Mouse (Mus musculus) stomach, embryonic 14.5 days (tissue): ENCODE measurements around the gene Gm5538. TPM values are rescaled to one million over a fixed set of nuclear protein-coding genes. Genes with fewer than 3 reads are reported as not detected.

Experiments
- ATAC-seq: fragments of 200-750 bp; cut with Nextera tagmentation; 2 replicates; pipeline ENCODE4 v1.8.0; 2017; ENCODE audit warnings: low read depth, moderate TSS enrichment; ENCODE audit not compliant: insufficient number of reproducible peaks, insufficient read depth, low FRiP score
- H3K27ac ChIP-seq: fragments of 300-500 bp; sonication (generic); 2 replicates; pipeline ENCODE4 v1.5.1; 2014; ENCODE audit warnings: mild to moderate bottlenecking, low read length, moderate library complexity, mixed read lengths
- H3K27me3 ChIP-seq: fragments of 300-500 bp; sonication (generic); 2 replicates; pipeline ENCODE4 v1.6.1; 2014; ENCODE audit warnings: low read length, control low read depth, mixed read lengths; ENCODE audit not compliant: control insufficient read depth, insufficient read depth
- H3K36me3 ChIP-seq: fragments of 300-500 bp; sonication (generic); 2 replicates; pipeline ENCODE4 v1.6.1; 2014; ENCODE audit warnings: mild to moderate bottlenecking, control low read depth, low read length, moderate library complexity, mixed read lengths; ENCODE audit not compliant: control insufficient read depth, insufficient read depth
- H3K4me1 ChIP-seq: fragments of 300-500 bp; sonication (generic); 2 replicates; pipeline ENCODE4 v1.6.1; 2014; ENCODE audit warnings: low read length, control low read depth, mixed read lengths; ENCODE audit not compliant: control insufficient read depth, insufficient read depth
- H3K4me2 ChIP-seq: fragments of 300-500 bp; sonication (generic); replicated peaks from 2 replicates; pipeline ENCODE4 v1.6.1; 2014; ENCODE audit warnings: low read depth, low read length, control low read depth
- H3K4me3 ChIP-seq: fragments of 300-500 bp; sonication (generic); 2 replicates; pipeline ENCODE4 v1.5.1; 2014; ENCODE audit warnings: low read depth, low read length, control low read depth
- H3K9ac ChIP-seq: fragments of 300-500 bp; sonication (generic); replicated peaks from 2 replicates; pipeline ENCODE4 v1.6.1; 2014; ENCODE audit warnings: low read depth, mild to moderate bottlenecking, control low read depth, low read length, moderate library complexity, mixed read lengths
- H3K9me3 ChIP-seq: fragments of 300-500 bp; sonication (generic); 2 replicates; pipeline ENCODE4 v1.6.1; 2016; ENCODE audit warnings: low read depth, low read length, control low read depth; ENCODE audit not compliant: control insufficient read depth
- WGBS: fragments of 180-500 bp; shearing (Covaris S2); extraction: QIAGEN DNeasy Blood & Tissue Kit; methylation state at CpG from one replicate; pipeline ENCODE4 v1.1.7; 2014; 5-methylcytosine and 5-hydroxymethylcytosine counted together
- polyA plus RNA-seq: library from polyadenylated mRNA; unstranded; fragments of >200 nt; fragmentation: Nextera tagmentation; extraction: Ambion mirVana; gene quantifications from 2 replicates; pipeline ENCODE4 v1.2.1, GENCODE M21; 2014

The Gm5538 gene
- not detected in 2 replicates for polyA plus RNA-seq

- no peak for ATAC-seq
- 89% methylated on average over 2 of the region's 2 CpGs for WGBS
- no peaks in the 10 kb centered on the region for H3K36me3 ChIP-seq
- H3K4me2 ChIP-seq = no peak within 1 kb of the TSS
- H3K4me1 ChIP-seq = no peaks in the 10 kb centered on the region
- no peaks in the 10 kb centered on the region for H3K27me3 ChIP-seq
- no peak within 1 kb of the TSS for H3K4me3 ChIP-seq
- H3K9ac ChIP-seq = no peak within 1 kb of the TSS
- H3K9me3 ChIP-seq = no peaks in the 10 kb centered on the region
- H3K27ac ChIP-seq = no peak within 1 kb of the TSS
These were observed at the start of gene Gm5538 for GRCm38 (mm10) chr3:59729490-59729889. Gm5538 (plus strand) TSS chr3:59729790.

- WGBS = 87% methylated on average over 3 of the region's 3 CpGs
- Histone ChIP-seq H3K9me3 (no peaks in the 10 kb centered on the region), H3K4me1 (no peaks in the 10 kb centered on the region), H3K27ac (no peak overlapping the region), H3K9ac (no peak overlapping the region), H3K27me3 (no peaks in the 10 kb centered on the region), H3K4me3 (no peak overlapping the region), H3K4me2 (no peak overlapping the region), H3K36me3 (no peaks in the 10 kb centered on the region)
- no peak for ATAC-seq
These were observed 32.2 kb upstream of the Gm5538 start for GRCm38 (mm10) chr3:59697391-59697790.

- ATAC-seq = no peak
- H3K4me3 ChIP-seq = no peak overlapping the region
These were observed 26.9 kb upstream of the Gm5538 start for GRCm38 (mm10) chr3:59702614-59703110.

GRCm38 (mm10) chr3:59739866-59740265 lies 10.3 kb downstream of the Gm5538 start:
- H3K4me1 ChIP-seq = no peaks in the 10 kb centered on the region
- no peak overlapping the region for H3K4me3 ChIP-seq
- no peak overlapping the region for H3K4me2 ChIP-seq
- 82% methylated on average over 1 of the region's 1 CpGs for WGBS
- H3K27ac ChIP-seq = no peak overlapping the region
- no peaks in the 10 kb centered on the region for H3K27me3 ChIP-seq
- H3K9me3 ChIP-seq = no peaks in the 10 kb centered on the region
- H3K36me3 ChIP-seq = no peaks in the 10 kb centered on the region
- no peak for ATAC-seq
- H3K9ac ChIP-seq = no peak overlapping the region

More at GRCm38 (mm10) chr3:59702614-59703110, 26.9 kb upstream of the Gm5538 start:
- no peaks in the 10 kb centered on the region for H3K4me1 ChIP-seq
- WGBS = 91% methylated on average over 1 of the region's 1 CpGs
- H3K27me3 ChIP-seq = no peaks in the 10 kb centered on the region
- H3K9me3 ChIP-seq = no peaks in the 10 kb centered on the region
- no peaks in the 10 kb centered on the region for H3K36me3 ChIP-seq
- H3K4me2 ChIP-seq = no peak overlapping the region
- no peak overlapping the region for H3K9ac ChIP-seq
- no peak overlapping the region for H3K27ac ChIP-seq

- Histone ChIP-seq H3K9ac (no peak overlapping the region), H3K4me2 (no peak overlapping the region), H3K4me1 (no peaks in the 10 kb centered on the region), H3K4me3 (no peak overlapping the region), H3K27ac (no peak overlapping the region), H3K9me3 (no peaks in the 10 kb centered on the region), H3K27me3 (no peaks in the 10 kb centered on the region), H3K36me3 (no peaks in the 10 kb centered on the region)
- WGBS = 9% methylated on average over 2 of the region's 2 CpGs
- no peak for ATAC-seq
These were observed 14.6 kb downstream of the Gm5538 start for GRCm38 (mm10) chr3:59744181-59744580.

Other genes starting within 250 kb of the Gm5538 start
- gene Gm8298, start 131.3 kb downstream of the Gm5538 start, polyA plus RNA-seq = not detected in 2 replicates
- not detected in 2 replicates for gene C130079G13Rik, start 195.4 kb downstream of the Gm5538 start, polyA plus RNA-seq